Mouse (Mus musculus) layer of hippocampus, adult 2 months (tissue): ENCODE results near the gene Maneal. TPM values are rescaled to one million over a fixed set of nuclear protein-coding genes. Genes with fewer than 3 reads are reported as not detected.

Source experiments
- DNase-seq, 2 experiments: peaks; one replicate each; pipeline ENCODE4 v3.0.0; 2022; ENCODE audit warnings: low spot score in 2 of 2
- H3K27ac ChIP-seq: fragments of 200-600 bp; 2 replicates; pipeline ENCODE4 v1.8.1; 2022
- H3K4me3 ChIP-seq: fragments of 200-600 bp; 2 replicates; pipeline ENCODE4 v1.8.1; 2022; ENCODE audit warnings: mild to moderate bottlenecking
- CTCF ChIP-seq: fragments of 200-600 bp; conservative IDR thresholded peaks from 2 replicates; pipeline ENCODE4 v1.8.1; 2022; ENCODE audit warnings: antibody characterized with exemption, mild to moderate bottlenecking, moderate library complexity
- total RNA-seq, 2 experiments: library from RNA; stranded (reverse); gene quantifications; 2 replicates each; pipeline ENCODE4 v1.2.3; 2021

Gene Maneal
- total RNA-seq, 2 experiments from 2014 or later, result 52.3 to 54.4 TPM

DNA sequence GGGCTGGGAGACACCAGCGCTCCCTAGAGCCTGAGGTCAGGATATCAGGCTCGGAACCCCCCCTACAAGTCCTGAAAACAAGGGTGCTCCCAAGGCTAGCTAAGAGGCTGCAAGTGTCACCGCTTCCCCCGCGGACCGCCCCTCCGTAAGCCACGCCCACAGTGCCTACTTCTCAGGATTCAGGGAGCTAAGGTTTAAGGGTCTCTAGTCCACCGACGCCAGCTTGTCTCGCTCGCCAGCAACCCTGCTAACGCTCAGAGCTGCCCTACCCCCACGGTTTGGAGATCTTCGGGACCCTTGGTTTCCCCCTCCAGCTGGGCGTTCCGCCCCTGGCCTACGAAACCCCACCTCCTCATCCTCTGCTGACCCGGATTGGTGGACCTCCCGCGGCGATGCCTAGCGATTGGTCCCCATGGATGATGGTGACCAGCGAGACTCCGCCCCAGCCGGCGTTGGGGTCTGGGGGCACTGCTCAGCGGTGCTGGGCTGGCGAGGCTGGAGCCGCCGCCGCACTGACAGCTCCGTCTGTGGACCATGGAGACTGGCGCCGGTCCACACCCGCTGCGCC, 19.5 kb upstream of the Maneal start:
- peak; percentile 79 to 86 for DNase-seq
- no peak for TF ChIP-seq CTCF
- H3K4me3 ChIP-seq, result peak overlapping the region; percentile 72
- peak overlapping the region; percentile 58; the same call in 1 of the 2 replicates for H3K27ac ChIP-seq

- no peak for TF ChIP-seq CTCF
- peak within 1 kb of the TSS; percentile 72 for H3K4me3 ChIP-seq
- no peak for DNase-seq
- H3K27ac ChIP-seq, result peak within 1 kb of the TSS; percentile 58; the same call in 1 of the 2 replicates
Observed at GRCm38 (mm10) chr4:124880599-124880998, 18.6 kb upstream of the Maneal start, which contains the start of gene Epha10. Gene Epha10 (plus strand): TSS chr4:124880899.

GRCm38 (mm10) chr4:124872719-124873118, 10.7 kb upstream of the Maneal start:
- peak; percentile 67 for TF ChIP-seq CTCF

GRCm38 (mm10) chr4:124860446-124860845, 1.5 kb downstream of the Maneal start:
- peak overlapping the region; percentile 77 for H3K4me3 ChIP-seq
- no peak for DNase-seq
- TF ChIP-seq CTCF, result no peak
- no peak overlapping the region for H3K27ac ChIP-seq

More at GRCm38 (mm10) chr4:124872719-124873118, 10.7 kb upstream of the Maneal start:
- no peak for DNase-seq
- Histone ChIP-seq H3K4me3 (no peak overlapping the region), H3K27ac (no peak overlapping the region)

GRCm38 (mm10) chr4:124858370-124858769, 3.6 kb downstream of the Maneal start:
- no peak for DNase-seq
- H3K27ac ChIP-seq, result no peak overlapping the region
- no peak for TF ChIP-seq CTCF
- no peak overlapping the region for H3K4me3 ChIP-seq

DNA sequence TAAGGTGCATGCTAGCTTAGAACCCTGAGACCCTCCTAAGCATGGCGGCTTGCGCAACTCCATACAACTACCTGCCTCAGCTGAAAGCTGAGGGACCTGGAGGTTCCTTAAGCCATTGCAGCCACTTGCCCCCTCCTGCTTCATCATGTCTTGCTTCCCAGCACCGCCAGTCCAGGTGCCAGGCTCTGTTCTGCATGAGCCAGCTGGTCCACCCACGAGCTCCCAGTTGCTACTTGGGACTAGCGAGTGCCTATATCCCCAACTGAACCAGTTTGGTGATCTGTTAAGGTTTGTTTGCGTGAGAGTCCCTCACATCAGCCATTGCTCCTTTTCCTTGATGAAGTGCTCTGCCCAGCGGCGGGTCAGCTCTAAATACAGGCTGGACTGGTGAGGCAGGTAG, 5.7 kb downstream of the Maneal start:
- TF ChIP-seq CTCF, result no peak
- Histone ChIP-seq H3K4me3 (no peak overlapping the region), H3K27ac (peak overlapping the region; percentile 65)
- DNase-seq, result peak in 1 of 2 experiments; percentile 60

GRCm38 (mm10) chr4:124850933-124851658, 10.9 kb downstream of the Maneal start, which contains the start of gene 1110065P20Rik:
Gene 1110065P20Rik (minus strand): TSS chr4:124851196.
- Histone ChIP-seq H3K27ac (peak within 1 kb of the TSS; percentile 100), H3K4me3 (peak within 1 kb of the TSS; percentile 65)
- DNase-seq, result peak; percentile 65 to 71
- TF ChIP-seq CTCF, result no peak

DNA sequence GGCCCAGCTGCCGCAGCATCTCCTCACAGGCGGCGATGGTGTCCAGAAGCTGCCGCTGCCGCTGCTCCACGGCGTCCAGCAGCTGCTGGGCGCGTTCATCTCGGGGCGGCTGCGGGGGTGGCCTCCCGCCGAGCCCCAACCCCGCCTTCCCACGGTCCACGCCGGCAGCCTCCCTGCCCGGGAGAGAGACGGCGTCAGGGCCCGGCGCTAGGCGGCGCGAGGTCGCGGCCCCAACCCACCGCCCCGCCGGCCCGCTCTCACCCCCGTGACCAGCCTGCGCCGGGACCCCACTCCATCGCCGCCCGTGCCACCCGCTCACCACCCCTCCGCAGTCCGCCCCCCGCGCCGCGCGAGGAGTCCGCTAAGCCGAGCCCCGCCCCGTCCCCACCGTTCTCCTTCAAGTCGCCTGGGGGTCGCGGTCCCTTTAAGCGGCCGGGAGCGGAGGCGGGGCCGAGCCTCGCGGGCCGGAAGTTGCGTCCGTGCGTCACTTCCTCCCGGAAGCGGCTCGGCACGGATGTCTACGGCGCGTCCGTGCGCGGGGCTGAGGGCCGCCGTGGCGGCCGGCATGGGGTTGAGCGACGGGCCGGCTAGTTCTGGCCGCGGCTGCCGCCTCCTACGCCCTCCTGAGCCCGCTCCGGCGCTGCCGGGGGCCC, 11.6 kb downstream of the Maneal start, which contains the start of gene Yrdc:
TSS of gene Yrdc (plus strand) at position 419 of the 653 bp plus-strand sequence.
- TF ChIP-seq CTCF, result peak; percentile 49
- Histone ChIP-seq H3K4me3 (peak within 1 kb of the TSS; percentile 65), H3K27ac (peak within 1 kb of the TSS; percentile 100)
- peak; percentile 93 to 94 for DNase-seq

GRCm38 (mm10) chr4:124849631-124850260, 12.2 kb downstream of the Maneal start:
- no peak for TF ChIP-seq CTCF
- peak; percentile 59 to 78 for DNase-seq
- peak overlapping the region; percentile 65 for H3K4me3 ChIP-seq
- H3K27ac ChIP-seq, result peak overlapping the region; percentile 100

GRCm38 (mm10) chr4:124847573-124847972, 14.4 kb downstream of the Maneal start:
- peak; percentile 99 for TF ChIP-seq CTCF
- peak; percentile 74 to 91 for DNase-seq
- no peak overlapping the region for H3K4me3 ChIP-seq
- H3K27ac ChIP-seq, result peak overlapping the region; percentile 64; the same call in 1 of the 2 replicates

DNA sequence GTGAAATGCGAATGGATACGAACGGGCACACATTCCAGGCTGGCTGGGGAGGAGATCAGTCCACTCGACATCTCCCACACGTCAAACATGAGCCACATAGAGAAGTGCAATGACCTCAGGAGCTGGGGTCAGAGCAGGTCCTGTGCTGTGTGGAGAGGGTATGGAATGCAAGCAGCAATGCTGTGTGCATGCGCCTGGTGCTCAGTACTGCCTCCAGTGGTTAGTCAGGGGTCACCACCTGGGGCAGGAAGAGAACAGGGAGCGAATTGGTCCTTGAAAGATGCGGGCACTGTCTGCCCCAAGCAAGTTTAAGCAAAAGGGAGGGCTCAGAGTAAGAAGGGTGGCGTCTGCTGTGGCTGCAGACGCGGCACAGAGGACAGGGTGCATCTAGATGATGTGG, 18.5 kb downstream of the Maneal start:
- peak; percentile 83 for TF ChIP-seq CTCF
- Histone ChIP-seq H3K4me3 (no peak overlapping the region), H3K27ac (peak overlapping the region; percentile 48; the same call in 1 of the 2 replicates)
- no peak for DNase-seq

DNA sequence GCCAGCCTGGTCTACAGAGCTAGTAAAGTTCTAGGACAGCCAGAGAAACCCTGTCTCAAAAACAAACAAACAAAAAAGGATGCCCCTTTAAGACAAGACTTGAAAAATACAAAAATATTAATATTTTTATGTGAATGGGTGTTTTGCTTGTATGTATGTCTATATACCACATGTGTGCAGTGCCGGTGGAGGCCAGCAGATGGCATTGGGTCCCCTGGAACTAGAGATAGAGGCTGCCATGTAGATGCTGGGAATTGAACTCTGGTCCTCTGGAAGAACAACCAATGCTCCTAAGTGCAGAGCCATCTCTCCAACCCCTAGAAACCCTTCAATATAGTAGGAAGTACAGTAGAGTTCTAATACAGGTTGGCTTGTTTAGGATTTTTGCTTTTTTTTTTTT, 21.0 kb downstream of the Maneal start:
- H3K4me3 ChIP-seq, result no peak overlapping the region
- H3K27ac ChIP-seq, result no peak overlapping the region
- DNase-seq, result no peak
- peak; percentile 55 for TF ChIP-seq CTCF
